Mouse (Mus musculus) lung, postnatal 0 days (tissue): Measurements from ENCODE around the gene Hba-a1.

Experiments used
- CTCF ChIP-seq: IDR thresholded peaks from 2 replicates; pipeline ENCODE4 v1.5.1; 2016; ENCODE audit warnings: antibody characterized with exemption, mild to moderate bottlenecking
- EP300 ChIP-seq: IDR thresholded peaks from 2 replicates; pipeline ENCODE4 v1.6.1; 2016; ENCODE audit warnings: antibody characterized with exemption, mild to moderate bottlenecking, control low read depth

DNA sequence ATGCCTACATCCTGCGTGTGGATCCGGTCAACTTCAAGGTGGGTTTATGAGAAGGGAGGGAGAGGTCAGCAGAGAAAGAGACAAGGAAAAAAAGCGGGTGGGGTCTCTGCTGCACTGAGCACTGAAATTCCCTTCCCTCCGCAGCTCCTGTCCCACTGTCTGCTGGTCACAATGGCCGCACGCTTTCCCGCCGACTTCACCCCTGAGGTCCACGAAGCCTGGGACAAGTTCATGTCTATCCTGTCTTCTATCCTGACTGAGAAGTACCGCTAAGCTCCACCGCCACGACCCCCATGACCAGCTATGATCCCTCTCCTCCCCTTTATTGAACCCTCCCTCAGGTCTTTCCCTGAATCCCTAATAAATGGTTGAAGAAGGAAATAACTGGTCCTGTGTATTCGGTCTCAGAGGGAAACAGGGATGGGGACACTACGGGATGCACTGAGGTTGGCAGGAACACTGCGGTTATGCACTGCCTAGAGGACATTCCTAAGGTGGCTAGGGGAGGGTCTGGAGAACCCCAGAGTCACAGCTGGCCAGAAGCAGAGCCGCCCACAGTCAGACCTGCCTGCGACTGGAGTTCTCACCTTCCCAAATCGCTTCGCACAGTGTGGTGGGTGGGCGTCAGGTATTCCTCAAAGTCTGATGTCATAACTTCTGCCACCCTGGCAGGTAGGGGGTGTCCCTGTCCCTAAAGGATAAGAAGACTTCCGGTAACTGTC is 5.4 kb upstream of the Hba-a1 start:
- TF ChIP-seq CTCF, result no peak
- TF ChIP-seq EP300, result no peak
